Mouse (Mus musculus) cerebellum, adult 11 months (tissue): ENCODE data around the gene Zfp64.

ENCODE experiments used
- DNase-seq: peaks from one replicate; pipeline ENCODE4 v3.0.0; 2022

Gene Zfp64

DNA sequence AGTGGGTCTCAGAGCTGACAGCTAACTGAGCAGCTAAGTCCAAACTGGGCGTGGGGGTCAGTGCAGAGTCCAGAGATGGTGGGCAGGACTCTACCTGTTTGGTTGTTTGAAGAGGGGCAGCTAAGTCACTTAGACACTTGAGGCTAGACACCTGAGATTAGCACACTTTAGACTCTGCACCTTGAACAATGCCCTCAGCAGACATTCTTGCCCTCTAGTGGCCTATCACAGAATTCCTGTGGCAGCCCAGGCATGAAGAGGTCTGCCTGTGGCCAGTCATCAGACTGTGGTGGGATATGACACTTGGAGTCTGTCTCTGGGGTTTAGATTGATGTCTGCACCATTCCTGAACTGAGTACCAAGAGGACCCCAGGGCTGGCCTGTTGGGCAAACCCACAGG, 7.7 kb downstream of the Zfp64 start:
- no peak for DNase-seq

DNA sequence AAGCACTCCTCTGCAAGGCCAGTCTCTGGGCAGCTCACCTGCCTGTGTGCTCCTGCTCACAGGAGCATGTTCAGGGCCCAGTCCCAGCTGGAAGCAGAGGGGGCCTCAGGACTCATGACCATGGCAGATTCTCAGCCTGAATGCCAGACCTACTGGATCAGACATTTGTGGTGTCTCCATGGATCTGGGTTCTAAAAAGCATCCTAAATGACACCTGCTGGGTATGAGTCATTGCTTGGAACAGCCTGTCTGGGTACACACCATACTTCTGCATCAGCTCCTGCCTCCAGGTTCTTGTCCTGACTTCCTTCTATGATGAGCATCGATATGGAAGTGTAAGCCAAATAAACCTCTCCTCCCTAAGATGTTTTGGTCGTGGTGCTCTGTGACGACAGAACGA, 11.4 kb downstream of the Zfp64 start:
- DNase-seq: no peak

DNA sequence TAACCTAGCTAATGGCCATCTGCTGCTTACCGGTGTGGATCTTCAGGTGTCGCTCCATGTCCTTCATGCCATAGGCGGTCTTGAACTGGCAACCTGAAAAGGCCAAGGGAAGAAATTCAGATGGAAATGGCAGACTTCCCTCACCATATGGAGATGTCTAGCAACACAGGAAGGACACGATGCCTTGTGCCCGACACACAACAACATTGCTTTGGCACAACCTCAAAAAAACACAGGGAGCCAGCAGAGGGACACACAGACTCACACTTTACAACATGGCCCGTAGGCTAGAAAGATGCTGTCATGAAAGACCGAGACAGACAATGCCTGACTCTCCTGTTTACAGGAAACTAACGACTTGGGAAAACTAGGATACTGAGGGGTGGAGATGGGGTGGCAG, 15.4 kb downstream of the Zfp64 start:
- DNase-seq: no peak

DNA sequence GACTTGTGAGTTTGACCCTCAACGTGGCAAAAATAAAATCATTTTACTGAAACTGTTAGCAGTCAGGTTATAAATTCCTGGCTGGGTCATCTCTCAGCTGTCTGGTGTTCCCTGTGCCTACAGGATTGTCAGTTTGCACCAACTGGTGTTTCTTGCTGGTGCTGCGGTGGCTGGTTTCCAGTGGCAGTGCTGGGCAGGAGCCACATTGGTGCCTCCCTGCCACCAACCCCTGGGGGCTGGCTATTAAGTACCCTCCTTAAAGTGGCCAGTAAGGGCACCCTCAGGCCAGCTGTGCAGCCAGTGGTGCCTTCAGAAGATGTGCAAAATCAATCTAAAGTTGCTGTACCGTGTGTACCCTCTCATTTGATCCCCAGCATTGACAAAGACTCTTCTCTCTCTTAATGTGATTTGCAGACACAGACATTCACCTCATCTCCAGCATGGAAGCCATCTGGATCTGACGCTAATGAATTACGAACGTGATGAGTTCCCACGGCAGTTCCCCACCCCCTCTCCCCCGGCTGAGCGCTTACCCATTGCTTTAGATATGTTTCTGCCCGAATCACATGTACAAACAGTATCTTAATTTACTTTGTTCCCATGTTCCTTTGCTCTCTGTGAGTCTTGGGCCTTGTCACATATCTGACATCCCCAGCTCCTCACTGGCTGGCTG, 16.0 kb downstream of the Zfp64 start:
- no peak for DNase-seq

DNA sequence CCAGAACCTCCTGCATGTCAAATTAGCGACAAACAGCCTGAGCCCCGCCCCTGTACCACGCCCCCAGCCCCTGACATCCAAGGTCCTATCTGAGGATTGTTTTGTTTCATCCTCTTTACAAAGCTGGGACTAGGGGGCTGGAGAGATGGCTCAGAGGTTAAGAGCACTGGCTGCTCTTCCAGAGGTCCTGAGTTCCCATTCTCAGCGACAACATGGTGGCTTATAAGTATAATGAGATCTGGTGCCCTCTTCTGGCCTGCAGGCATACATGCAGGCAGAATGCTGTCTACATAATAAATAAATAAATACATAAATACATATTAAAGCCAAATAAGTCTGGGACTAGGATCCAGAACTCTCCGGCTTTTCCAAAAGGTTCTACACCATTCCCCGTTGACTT, 18.5 kb downstream of the Zfp64 start:
- DNase-seq: no peak

DNA sequence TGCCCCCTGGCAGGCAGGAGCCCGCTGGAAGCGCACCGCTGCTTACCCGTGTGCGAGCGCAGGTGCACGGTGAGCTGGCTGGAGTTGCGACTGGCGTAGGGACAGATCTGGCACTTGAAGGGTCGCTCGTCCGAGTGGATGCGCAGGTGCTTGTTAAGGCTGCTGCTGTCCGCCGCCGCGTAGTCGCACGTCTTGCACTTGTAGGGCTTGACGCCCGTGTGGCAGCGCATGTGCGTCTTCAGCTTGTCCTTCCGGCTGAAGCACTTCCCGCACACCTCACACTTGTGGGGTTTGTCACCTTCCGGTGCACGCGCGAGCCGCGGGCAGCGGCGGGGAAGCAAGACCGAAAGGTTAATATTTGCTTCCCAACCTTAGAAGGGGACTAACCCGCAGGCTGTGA, 20.2 kb downstream of the Zfp64 start:
- DNase-seq: no peak

DNA sequence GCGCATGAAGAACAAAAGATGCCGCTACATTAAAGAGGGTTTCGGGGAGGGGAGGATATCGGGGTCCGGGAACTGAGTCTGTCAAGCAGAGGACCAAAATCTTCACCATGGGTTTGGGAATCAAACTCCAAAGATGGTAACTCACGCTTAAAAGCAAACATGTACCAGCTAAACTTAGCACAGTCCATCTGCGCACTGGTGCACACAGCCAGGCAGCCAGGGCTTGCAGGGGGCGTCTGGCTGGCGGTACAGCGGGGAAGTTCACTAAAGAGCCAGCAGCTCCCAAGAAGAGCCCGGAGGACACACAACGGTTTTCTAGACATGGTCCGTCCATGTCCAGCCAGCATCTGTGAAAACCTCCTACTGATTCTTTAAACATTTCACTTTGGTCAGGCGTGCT, 23.7 kb downstream of the Zfp64 start:
- no peak for DNase-seq

DNA sequence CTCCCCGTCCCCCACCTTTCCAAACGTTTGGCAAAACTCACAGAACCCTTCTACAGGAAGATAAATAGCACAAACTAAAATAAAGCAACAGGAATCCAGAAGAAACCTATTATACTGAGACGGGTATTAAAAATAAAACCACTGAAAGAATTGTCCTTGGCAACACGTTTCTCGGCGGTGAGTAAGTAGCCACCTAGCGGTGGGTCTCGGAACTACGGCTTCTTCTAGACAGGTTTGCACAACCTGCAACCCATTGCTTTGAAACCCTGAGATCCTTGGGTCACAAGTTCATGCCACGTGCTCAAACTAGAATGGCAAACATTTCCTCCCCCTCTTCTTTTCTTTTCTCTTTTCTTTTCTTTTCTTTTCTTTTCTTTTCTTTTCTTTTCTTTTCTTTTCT, 25.7 kb downstream of the Zfp64 start:
- peak; percentile 42 for DNase-seq

DNA sequence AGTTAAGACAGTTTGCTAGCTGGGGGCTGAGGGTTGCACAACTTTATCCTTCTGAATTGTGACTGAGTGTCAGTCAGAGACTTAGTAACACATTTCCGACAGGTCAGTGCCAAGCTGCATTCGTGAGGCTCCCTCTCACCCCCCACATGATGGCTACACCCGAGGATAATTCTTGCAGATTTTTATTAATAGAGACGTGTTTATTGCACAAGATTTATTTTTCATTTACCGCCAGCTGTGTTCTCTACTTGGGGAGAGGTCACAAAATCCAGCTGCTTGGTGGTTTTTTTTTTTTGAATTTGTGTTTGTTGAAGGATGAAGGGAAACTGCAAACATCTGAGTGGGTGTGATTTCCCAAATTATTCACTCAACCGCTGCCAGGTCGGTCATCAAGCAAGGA, 28.0 kb downstream of the Zfp64 start:
- DNase-seq: no peak

DNA sequence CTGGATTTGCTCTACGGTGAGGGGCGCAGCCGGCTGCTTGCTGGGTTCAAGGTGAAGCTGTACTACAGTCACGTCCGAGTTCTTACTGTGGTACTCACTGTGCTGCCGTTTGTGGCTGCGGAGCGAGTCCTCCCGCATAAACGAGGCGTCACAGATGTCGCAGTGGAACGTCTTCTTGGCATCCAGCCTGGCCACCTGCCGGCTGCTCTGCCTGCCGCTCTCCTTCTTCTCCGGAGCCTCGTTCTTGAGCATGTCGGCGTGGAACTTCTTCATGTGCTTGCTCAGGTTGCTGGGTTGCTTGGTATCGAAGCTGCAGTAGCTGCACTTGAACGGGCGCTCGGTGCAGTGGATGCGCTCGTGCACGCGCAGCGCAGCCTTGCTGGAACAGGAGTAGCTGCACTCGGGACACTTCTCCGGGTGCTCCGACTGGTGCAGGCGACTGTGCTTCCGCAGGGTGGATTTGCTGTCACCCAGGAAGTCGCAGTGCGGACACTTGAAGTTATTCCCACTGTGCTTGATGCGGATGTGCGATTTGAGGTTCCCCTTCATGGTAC, 29.1 kb downstream of the Zfp64 start:
- peak; percentile 16 for DNase-seq

DNA sequence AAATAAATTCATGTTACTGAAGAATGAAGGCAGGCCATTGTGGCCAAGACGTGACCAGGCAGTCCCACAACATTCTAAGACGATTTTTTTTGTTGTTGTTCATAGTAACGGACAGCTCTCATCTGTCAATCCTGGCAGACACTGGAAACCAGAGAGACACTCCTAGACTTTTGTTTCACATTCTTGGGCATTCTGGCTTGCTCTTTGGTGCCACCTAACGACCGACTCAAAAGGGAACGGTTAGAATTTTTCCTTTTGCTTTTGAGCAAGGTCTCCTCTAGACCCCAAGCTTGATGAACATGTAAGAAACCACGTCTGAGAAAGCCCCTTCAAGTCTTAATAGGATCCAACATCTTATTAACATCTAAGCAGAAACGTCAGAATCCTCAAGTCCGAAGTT, 31.7 kb downstream of the Zfp64 start:
- no peak for DNase-seq

DNA sequence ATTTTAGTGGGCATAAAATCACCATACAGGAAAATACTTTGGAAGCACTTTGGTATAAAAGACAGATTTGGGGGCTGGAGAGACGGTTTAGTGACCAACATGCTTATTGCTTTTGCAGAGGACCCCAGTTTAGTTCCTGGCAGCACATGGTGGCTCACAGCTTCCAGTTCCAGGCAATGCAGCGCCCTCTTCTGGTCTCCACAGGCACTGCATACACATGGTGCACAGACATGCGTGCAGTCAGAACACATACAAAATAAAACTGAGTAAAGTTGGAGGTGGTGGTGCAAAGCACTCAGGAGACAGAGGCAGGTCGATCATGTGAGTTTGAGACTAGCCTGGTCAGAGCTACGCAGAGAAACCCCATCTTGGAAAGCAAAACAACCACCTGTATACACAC, 32.9 kb downstream of the Zfp64 start:
- no peak for DNase-seq

DNA sequence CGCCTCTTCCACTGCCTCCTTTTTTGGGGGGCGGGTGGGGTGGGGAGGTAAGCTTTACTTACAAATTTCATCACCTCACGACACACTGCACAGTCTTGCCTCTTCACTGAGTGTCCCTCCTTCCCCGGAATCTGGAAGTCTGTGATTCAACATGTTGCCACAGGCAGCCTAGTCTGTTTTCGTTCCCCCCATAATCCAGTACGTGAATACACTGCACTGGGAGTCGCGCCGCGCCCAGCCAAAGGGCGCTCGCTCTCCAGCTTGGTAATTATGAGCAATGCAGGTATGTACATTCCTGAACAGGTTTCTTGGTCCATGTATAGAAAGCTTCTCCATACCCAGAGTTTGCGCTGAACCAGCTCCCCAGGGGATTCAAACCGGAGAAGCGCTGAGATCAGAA, 35.4 kb downstream of the Zfp64 start:
- no peak for DNase-seq

DNA sequence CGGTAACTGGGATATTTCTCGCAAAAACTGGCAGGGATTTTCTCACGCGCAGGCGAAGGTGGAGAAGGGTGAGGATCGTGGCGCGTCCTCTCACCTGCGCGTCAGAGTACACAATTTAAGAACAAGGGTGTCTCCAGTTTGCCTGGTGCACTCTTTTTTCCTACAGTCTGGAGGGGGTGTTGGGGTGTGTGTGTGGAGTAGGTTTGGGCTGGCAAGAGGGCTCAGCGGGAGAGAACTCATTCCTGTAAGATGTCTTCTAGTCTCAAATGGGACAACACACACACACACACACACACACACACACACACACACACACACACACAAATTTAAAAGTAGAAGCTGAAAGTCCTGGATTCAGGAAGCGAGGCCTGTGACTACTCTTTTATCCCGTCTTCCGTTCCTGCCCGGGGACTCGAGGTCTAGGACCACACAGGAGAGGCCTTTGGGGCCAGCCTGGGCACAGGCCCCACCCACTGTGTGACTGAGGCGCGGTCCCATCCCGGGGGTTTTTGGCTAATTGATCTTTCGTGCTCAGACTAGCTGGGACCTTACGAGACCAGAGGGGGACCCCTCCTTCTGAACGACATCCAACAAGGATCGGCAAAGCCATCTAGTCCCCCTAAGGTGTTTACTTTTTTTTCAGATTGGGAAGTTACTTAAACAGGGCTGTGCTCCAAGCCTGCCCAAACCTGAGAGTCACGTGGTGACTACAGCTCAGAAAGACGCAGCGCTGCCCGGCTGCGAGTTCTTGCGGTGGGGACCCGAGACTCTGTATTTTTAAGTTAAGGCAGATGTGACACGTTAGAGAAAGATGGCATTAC, 42.3 kb downstream of the Zfp64 start:
- DNase-seq: no peak

DNA sequence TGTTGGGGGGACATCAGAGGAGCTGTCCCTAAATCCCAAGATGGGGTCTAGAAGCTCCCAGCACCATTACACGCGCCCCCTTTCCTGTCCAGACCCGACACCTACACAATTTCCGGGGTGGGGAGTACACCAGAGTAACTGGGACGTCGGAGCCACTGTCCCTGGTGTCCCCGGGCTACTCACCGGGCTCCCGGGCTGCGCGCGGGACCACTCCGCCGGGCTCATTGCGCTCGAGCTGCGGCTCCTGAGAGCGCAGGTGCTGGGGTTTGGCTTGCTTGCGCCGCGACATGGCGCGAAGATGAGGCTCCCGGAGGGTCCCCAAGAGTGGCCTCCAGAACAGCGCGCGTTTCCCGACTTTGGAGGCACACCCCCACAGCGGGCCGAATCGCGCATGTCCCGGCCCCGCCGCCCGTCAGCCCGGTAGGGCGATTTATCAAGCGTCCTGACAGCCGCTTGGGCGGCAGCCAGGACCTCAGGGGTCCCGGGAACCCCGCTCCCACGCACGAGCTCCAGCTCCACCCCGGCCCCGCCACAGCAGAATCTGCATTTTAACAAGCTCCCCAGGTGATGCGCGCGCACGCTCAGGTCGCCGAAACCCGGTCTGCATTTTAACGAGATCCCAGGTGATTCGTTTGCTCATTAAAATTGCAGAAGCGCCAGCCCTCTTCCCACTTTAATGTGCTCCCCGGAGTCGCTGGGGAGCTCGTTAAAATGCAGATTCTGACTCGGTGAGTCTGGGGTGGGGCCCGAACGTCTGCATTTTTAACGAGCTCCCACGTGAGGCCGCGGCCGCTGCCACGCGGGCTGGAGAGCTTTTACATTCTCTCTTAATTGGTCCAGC, 43.1 kb downstream of the Zfp64 start:
- no peak for DNase-seq

DNA sequence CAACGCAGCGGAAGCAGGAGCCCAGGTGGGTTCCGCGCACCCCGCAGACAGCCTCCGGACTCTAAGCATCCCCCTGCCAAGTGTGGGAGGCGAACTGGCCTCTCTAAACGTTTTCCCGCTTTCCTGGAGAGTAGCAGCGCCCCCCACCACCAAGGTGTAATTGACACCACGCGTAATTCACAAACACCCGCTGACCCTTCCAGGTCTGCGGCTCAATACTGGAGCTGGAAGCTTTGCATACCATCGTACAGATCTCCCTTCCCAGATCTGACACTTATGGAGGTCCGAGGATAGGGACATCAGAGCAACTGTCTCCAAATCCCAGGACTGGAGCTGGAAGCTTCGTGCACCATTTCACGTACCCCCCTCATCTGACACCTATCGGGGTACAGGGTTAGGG, 43.9 kb downstream of the Zfp64 start:
- no peak for DNase-seq

DNA sequence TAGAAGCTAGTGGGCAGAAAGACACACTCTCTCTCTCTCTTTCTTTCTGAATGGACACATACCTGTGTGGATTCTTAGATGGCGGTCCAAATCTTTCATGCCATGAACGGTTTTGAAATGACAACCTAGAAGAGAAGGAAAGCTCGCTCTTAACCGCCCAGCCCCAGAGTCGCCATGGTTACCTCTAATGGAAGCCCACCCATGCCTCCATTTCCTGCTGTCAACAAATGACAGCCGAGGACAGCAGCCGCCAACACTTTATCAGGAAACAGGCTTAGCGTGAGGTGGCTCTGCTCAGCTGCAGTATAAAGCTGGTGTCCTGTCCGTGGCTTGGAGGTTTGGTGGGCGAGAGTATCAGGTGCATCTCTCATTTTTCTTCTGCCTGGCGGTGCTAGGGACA, 49.4 kb downstream of the Zfp64 start:
- DNase-seq: no peak

DNA sequence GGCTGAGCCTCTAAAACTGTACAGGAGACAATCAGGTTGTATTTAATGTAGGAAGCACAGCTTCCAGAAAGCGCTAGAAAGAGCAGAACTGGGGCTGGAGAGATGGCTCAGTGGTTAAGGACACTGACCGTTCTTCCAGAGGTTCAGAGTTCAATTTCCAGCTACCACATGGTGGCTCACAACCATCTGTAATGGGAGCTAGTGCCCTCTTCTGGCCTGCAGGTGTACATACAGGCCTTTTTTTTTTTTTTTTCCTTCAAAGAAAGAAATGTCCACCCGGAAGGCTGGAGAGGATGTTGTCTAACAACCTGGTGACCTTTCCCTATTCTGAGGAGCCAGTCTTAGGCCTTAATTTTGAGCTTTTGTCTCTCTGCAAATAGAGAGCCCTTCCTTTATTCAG, 50.5 kb downstream of the Zfp64 start:
- no peak for DNase-seq

DNA sequence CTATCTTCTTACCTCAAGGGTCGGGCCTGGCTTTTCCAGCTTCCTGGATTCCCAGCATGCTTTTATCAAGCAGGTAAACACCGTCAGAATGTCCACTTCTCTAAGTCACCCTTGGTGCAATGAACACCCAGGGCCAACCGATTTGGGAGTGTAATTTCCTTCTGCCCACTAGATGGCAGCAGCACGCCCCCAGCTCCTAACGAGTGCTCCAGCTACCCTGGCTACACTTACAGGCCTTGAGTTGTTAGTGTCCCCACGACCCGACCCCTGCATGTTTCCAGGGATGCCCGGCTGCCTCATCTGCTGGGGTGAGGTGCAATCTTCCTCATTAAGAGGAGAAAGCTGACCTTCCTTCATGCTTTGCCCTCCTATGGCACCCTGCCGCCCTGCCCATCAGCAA, 51.2 kb downstream of the Zfp64 start:
- DNase-seq: peak; percentile 16

DNA sequence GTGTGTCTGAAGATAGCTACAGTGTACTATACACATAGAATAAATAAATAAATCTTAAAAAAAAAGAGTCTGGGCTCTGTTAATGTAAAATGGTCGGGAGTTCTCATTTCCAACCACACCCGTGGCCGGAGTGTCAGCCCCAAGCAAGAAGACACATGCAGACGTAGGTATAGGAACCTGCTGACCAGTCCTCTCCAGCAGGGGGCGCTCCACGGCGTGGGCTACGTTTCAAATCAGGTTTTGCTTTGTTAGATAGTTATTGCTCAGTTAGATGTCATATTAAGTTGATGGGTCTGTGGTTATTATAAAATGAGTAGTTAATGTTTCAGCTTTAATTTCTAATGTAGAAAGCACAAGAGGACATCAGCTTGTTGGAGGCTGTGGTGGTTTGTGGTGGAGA, 52.8 kb downstream of the Zfp64 start:
- DNase-seq: no peak

DNA sequence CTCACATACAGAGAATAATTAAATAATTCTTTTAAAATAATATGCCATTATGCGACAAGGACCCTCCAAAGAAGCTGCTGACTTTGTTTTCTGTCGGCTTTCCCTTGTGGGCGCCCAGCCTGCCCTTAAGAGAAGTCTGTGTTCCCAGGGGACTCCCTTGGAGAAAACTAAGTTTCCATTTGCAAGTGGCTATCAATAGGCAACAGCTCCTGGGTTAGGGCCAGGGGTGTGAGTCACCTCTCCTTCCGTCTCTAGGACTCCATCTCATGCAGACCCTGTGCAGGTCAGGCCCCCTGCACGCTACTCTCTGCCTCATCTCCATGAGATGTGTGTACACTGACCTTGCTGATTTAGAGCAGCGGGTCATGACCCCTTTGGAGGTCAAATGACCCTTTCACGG, 57.5 kb downstream of the Zfp64 start:
- DNase-seq: no peak

DNA sequence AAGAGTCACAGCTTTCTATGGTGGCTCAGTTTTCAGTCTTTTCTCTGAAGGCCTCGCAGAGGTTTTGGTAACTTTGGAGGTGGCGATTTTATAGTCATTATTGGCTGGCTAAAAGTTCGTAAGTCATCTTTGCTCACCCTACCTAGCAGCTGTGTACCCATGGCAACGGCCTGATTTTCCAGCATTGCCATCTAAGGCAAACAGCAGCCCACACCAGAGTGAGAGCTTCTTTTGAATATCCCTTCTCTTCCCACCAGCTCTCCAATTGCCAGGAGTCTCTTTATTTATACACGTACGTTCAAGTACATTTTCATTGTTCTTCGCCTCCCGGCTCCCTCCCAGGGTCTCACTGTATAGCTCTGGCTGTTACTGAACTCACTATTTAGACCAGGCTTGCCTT, 59.9 kb downstream of the Zfp64 start:
- no peak for DNase-seq

DNA sequence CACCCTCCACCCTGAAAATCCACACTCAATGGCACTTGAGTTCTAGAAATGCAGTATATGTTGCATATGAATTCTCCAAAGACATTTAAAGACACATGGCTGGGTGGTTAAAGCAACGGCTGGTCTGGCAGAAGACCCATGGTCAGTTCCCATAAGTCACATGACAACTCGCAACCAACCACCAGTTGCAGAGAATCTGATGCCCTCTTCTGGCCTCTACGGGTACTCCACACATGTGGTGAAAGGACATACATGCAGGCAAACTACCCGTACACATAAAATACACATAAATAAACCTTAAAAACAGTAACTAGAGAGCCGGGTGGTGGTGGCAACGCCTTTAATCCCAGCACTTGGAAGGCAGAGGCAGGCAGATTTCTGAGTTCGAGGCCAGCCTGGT, 60.6 kb downstream of the Zfp64 start:
- DNase-seq: no peak

DNA sequence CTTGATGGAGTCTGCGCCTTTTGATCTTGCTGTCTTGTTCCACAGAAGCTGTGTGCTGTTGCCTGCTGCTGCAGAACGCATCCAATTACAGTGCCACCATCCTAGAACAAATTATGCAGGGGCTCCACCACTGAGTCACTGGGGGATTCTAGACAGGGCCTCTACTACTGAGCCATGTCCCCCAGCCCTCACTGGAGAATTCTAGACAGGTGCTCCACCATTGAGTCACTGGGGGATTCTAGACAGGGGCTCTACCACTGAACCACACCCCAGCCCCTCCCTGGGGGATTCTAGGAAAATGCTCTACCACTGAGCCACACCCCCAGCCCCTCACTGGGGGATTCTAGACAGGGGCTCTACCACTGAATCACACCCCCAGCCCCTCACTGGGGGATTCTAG, 63.3 kb downstream of the Zfp64 start:
- DNase-seq: no peak
